19 mouse cellular contexts compared by ENCODE assay signal in the genomic region with DNA sequence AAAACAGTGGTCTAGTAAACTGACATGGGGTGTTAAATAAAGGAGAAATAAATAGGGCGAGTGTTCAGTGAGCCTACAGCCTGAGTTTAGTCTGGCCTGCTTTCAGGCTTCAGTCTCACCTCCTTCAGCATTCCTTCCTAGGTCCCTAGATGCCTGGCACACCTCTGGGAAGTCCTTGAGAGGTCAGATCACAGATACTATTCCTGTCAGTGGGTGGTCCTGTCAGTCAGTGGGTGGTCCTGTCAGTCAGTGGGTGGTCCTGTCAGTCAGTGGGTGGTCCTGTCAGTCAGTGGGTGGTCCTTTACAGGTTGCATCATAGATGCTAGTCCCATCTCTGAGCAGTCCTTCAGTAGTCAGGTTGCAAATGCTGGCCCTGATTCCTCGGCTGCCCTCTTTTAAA.
"Had no signal": no experiment of that assay in that cellular context is flagged by ENCODE, and none has a peak within 500 bp of the region (broad histone marks: within the 10 kb centered on the region; RNA-seq: fewer than 3 reads in every experiment).

No protein-coding gene starts in this region.

- ATAC-seq: lung, postnatal 0 days; midbrain, embryonic 15.5 days had no signal

- H3K4me1 ChIP-seq: kidney, embryonic 15.5 days; limb, embryonic 10.5 days; limb, embryonic 13.5 days; midbrain, embryonic 12.5 days; midbrain, embryonic 15.5 days; neural tube, embryonic 12.5 days; neural tube, embryonic 15.5 days; stomach, embryonic 15.5 days had no signal

- H3K9ac ChIP-seq: kidney, embryonic 15.5 days; limb, embryonic 13.5 days; lung, embryonic 14.5 days; midbrain, embryonic 12.5 days; midbrain, embryonic 15.5 days; neural tube, embryonic 12.5 days; neural tube, embryonic 15.5 days; stomach, embryonic 15.5 days had no signal

- H3K4me2 ChIP-seq: kidney, embryonic 15.5 days; limb, embryonic 13.5 days; lung, embryonic 14.5 days; midbrain, embryonic 12.5 days; midbrain, embryonic 15.5 days; neural tube, embryonic 12.5 days; neural tube, embryonic 15.5 days; stomach, embryonic 15.5 days had no signal

- H3K9me3 ChIP-seq: kidney, embryonic 15.5 days; limb, embryonic 10.5 days; limb, embryonic 13.5 days; midbrain, embryonic 12.5 days; midbrain, embryonic 15.5 days; neural tube, embryonic 12.5 days; neural tube, embryonic 15.5 days; stomach, embryonic 15.5 days had no signal

- DNase-seq: kidney, adult 11 months; kidney, adult 8-10 months; kidney, postnatal 10 days; kidney, postnatal 36 days; lung, embryonic 14.5 days; right cerebral cortex, adult 18-20 months; right cerebral cortex, postnatal 25 days; spleen, adult 18-20 months; thymus, postnatal 25 days had no signal

- H3K4me3 ChIP-seq: kidney, embryonic 15.5 days; limb, embryonic 10.5 days; limb, embryonic 13.5 days; midbrain, embryonic 12.5 days; midbrain, embryonic 15.5 days; neural tube, embryonic 12.5 days; neural tube, embryonic 15.5 days; stomach, embryonic 15.5 days had no signal

- H3K27ac ChIP-seq: kidney, embryonic 15.5 days; limb, embryonic 10.5 days; limb, embryonic 13.5 days; macrophage; midbrain, embryonic 12.5 days; midbrain, embryonic 15.5 days; neural tube, embryonic 12.5 days; neural tube, embryonic 15.5 days; stomach, embryonic 15.5 days had no signal

- H3K36me3 ChIP-seq: kidney, embryonic 15.5 days; limb, embryonic 10.5 days; limb, embryonic 13.5 days; midbrain, embryonic 12.5 days; midbrain, embryonic 15.5 days; neural tube, embryonic 12.5 days; neural tube, embryonic 15.5 days; stomach, embryonic 15.5 days had no signal

- H3K27me3 ChIP-seq: kidney, embryonic 15.5 days; limb, embryonic 13.5 days; midbrain, embryonic 12.5 days; midbrain, embryonic 15.5 days; neural tube, embryonic 12.5 days; neural tube, embryonic 15.5 days; stomach, embryonic 15.5 days had no signal
